Mouse (Mus musculus): ENCODE data around the gene Arpc1a. TPM values are rescaled to one million over a fixed set of nuclear protein-coding genes. Genes with fewer than 3 reads are reported as not detected.
A peak's percentile ranks its signal among the peaks of the same experiment; 100 is the strongest.
"Not testable (repeated sequence)": the region's sequence is repeated elsewhere in the genome, so short reads cannot be mapped to it uniquely, and the experiment has no call there.

Gene Arpc1a
- 91.5 and 93.7 TPM in 2 replicates for polyA plus RNA-seq (2015; fragmentation: Nextera tagmentation; extraction: Ambion mirVana)

GRCm38 (mm10) chr5:145083632-145084451 is at the start of gene Arpc1a, which contains the start of gene Kpna7:
Gene Arpc1a, plus strand, starts transcription at chr5:145083830.
Gene Kpna7, minus strand, starts transcription at chr5:145084030.
- Histone ChIP-seq H3K4me2 (ENCODE audit: low read depth, low read length) (peak within 1 kb of the TSS; percentile 92), H3K36me3 (ENCODE audit: control insufficient read depth, insufficient read depth) (no peaks in the 10 kb centered on the region), H3K9ac (ENCODE audit: low read length) (peak within 1 kb of the TSS; percentile 99), H3K9me3 (replicated peaks; ENCODE audit: control insufficient read depth, low read length) (0 out of 2 replicates have a peak, but pooled peaks cover 3% of the 10 kb centered on the region), H3K27ac (ENCODE audit: low read length) (peak within 1 kb of the TSS; percentile 72), H3K27me3 (ENCODE audit: control insufficient read depth, insufficient read depth, low read length) (no peaks in the 10 kb centered on the region), H3K4me1 (ENCODE audit: control insufficient read depth, insufficient read depth, low read length) (peaks cover 10% of the 10 kb centered on the region), H3K4me3 (ENCODE audit: low read length) (peak within 1 kb of the TSS; percentile 94)
- ATAC-seq (replicated peaks; ENCODE audit: extremely low read depth, insufficient read depth, low FRiP score) = peak; percentile 98
- WGBS = under 1% methylated on average over 53 of the region's 54 CpGs

GRCm38 (mm10) chr5:145041628-145042027 is 42.0 kb upstream of the Arpc1a start:
- no peaks in the 10 kb centered on the region for H3K4me1 ChIP-seq (ENCODE audit: control insufficient read depth, insufficient read depth, low read length)
- no peak overlapping the region for H3K4me3 ChIP-seq (ENCODE audit: low read length)
- H3K4me2 ChIP-seq (ENCODE audit: low read depth, low read length) = no peak overlapping the region
- ATAC-seq (replicated peaks; ENCODE audit: extremely low read depth, insufficient read depth, low FRiP score) = no peak
- WGBS = 40% methylated on average over 4 of the region's 4 CpGs
- H3K27me3 ChIP-seq (ENCODE audit: control insufficient read depth, insufficient read depth, low read length) = no peaks in the 10 kb centered on the region
- H3K27ac ChIP-seq (ENCODE audit: low read length) = no peak overlapping the region
- H3K9ac ChIP-seq (ENCODE audit: low read length) = no peak overlapping the region
- no peaks in the 10 kb centered on the region for H3K9me3 ChIP-seq (replicated peaks; ENCODE audit: control insufficient read depth, low read length)
- H3K36me3 ChIP-seq (ENCODE audit: control insufficient read depth, insufficient read depth) = no peaks in the 10 kb centered on the region

- not testable (repeated sequence) for H3K36me3 ChIP-seq (ENCODE audit: control insufficient read depth, insufficient read depth); ATAC-seq (replicated peaks; ENCODE audit: extremely low read depth, insufficient read depth, low FRiP score)
Observed at GRCm38 (mm10) chr5:145042690-145043089, 40.9 kb upstream of the Arpc1a start, which contains the start of gene 1700018F24Rik. Gene 1700018F24Rik, plus strand, starts transcription at chr5:145042990.

GRCm38 (mm10) chr5:145054187-145054586 is 29.4 kb upstream of the Arpc1a start:
- H3K9ac ChIP-seq (ENCODE audit: low read length); H3K27me3 ChIP-seq (ENCODE audit: control insufficient read depth, insufficient read depth, low read length); ATAC-seq (replicated peaks; ENCODE audit: extremely low read depth, insufficient read depth, low FRiP score); H3K27ac ChIP-seq (ENCODE audit: low read length); H3K36me3 ChIP-seq (ENCODE audit: control insufficient read depth, insufficient read depth); H3K9me3 ChIP-seq (replicated peaks; ENCODE audit: control insufficient read depth, low read length); H3K4me2 ChIP-seq (ENCODE audit: low read depth, low read length); H3K4me3 ChIP-seq (ENCODE audit: low read length); H3K4me1 ChIP-seq (ENCODE audit: control insufficient read depth, insufficient read depth, low read length): not testable (repeated sequence)
- WGBS = 32% methylated on average over 3 of the region's 3 CpGs

More at GRCm38 (mm10) chr5:145042690-145043089, 40.9 kb upstream of the Arpc1a start, which contains the start of gene 1700018F24Rik:
- not testable (repeated sequence) for H3K4me3 ChIP-seq (ENCODE audit: low read length); H3K4me1 ChIP-seq (ENCODE audit: control insufficient read depth, insufficient read depth, low read length); H3K9ac ChIP-seq (ENCODE audit: low read length); H3K4me2 ChIP-seq (ENCODE audit: low read depth, low read length); H3K9me3 ChIP-seq (replicated peaks; ENCODE audit: control insufficient read depth, low read length); H3K27me3 ChIP-seq (ENCODE audit: control insufficient read depth, insufficient read depth, low read length); H3K27ac ChIP-seq (ENCODE audit: low read length)
- 44% methylated on average over 3 of the region's 3 CpGs for WGBS

- Histone ChIP-seq H3K9ac (ENCODE audit: low read length) (no peak overlapping the region), H3K9me3 (replicated peaks; ENCODE audit: control insufficient read depth, low read length) (no peaks in the 10 kb centered on the region), H3K4me2 (ENCODE audit: low read depth, low read length) (no peak overlapping the region), H3K27ac (ENCODE audit: low read length) (no peak overlapping the region), H3K27me3 (ENCODE audit: control insufficient read depth, insufficient read depth, low read length) (no peaks in the 10 kb centered on the region), H3K4me1 (ENCODE audit: control insufficient read depth, insufficient read depth, low read length) (no peaks in the 10 kb centered on the region), H3K4me3 (ENCODE audit: low read length) (no peak overlapping the region), H3K36me3 (ENCODE audit: control insufficient read depth, insufficient read depth) (no peaks in the 10 kb centered on the region)
- WGBS = 77% methylated on average over 8 of the region's 8 CpGs
- ATAC-seq (replicated peaks; ENCODE audit: extremely low read depth, insufficient read depth, low FRiP score) = no peak
Observed at GRCm38 (mm10) chr5:145057907-145058306, 25.7 kb upstream of the Arpc1a start.

- no peaks in the 10 kb centered on the region for H3K4me1 ChIP-seq (ENCODE audit: control insufficient read depth, insufficient read depth, low read length)
- no peak overlapping the region for H3K27ac ChIP-seq (ENCODE audit: low read length)
- no peak for ATAC-seq (replicated peaks; ENCODE audit: extremely low read depth, insufficient read depth, low FRiP score)
- H3K4me3 ChIP-seq (ENCODE audit: low read length) = no peak overlapping the region
- H3K9me3 ChIP-seq (replicated peaks; ENCODE audit: control insufficient read depth, low read length) = no peaks in the 10 kb centered on the region
- no peaks in the 10 kb centered on the region for H3K27me3 ChIP-seq (ENCODE audit: control insufficient read depth, insufficient read depth, low read length)
- no peaks in the 10 kb centered on the region for H3K36me3 ChIP-seq (ENCODE audit: control insufficient read depth, insufficient read depth)
- H3K9ac ChIP-seq (ENCODE audit: low read length) = no peak overlapping the region
- H3K4me2 ChIP-seq (ENCODE audit: low read depth, low read length) = no peak overlapping the region
- WGBS = 88% methylated on average over 7 of the region's 7 CpGs
Observed at GRCm38 (mm10) chr5:145058722-145059121, 24.9 kb upstream of the Arpc1a start.

GRCm38 (mm10) chr5:145059524-145059923 is 24.1 kb upstream of the Arpc1a start:
- Histone ChIP-seq H3K27ac (ENCODE audit: low read length) (no peak overlapping the region), H3K4me2 (ENCODE audit: low read depth, low read length) (no peak overlapping the region), H3K27me3 (ENCODE audit: control insufficient read depth, insufficient read depth, low read length) (no peaks in the 10 kb centered on the region), H3K4me1 (ENCODE audit: control insufficient read depth, insufficient read depth, low read length) (no peaks in the 10 kb centered on the region), H3K4me3 (ENCODE audit: low read length) (no peak overlapping the region), H3K36me3 (ENCODE audit: control insufficient read depth, insufficient read depth) (no peaks in the 10 kb centered on the region), H3K9ac (ENCODE audit: low read length) (no peak overlapping the region), H3K9me3 (replicated peaks; ENCODE audit: control insufficient read depth, low read length) (no peaks in the 10 kb centered on the region)
- no peak for ATAC-seq (replicated peaks; ENCODE audit: extremely low read depth, insufficient read depth, low FRiP score)
- WGBS = 78% methylated on average over 2 of the region's 2 CpGs

GRCm38 (mm10) chr5:145064765-145065340 is 18.8 kb upstream of the Arpc1a start:
- H3K9me3 ChIP-seq (replicated peaks; ENCODE audit: control insufficient read depth, low read length) = no peaks in the 10 kb centered on the region
- H3K4me3 ChIP-seq (ENCODE audit: low read length) = no peak overlapping the region
- no peak overlapping the region for H3K9ac ChIP-seq (ENCODE audit: low read length)
- H3K4me1 ChIP-seq (ENCODE audit: control insufficient read depth, insufficient read depth, low read length) = no peaks in the 10 kb centered on the region
- H3K4me2 ChIP-seq (ENCODE audit: low read depth, low read length) = no peak overlapping the region
- no peak for ATAC-seq (replicated peaks; ENCODE audit: extremely low read depth, insufficient read depth, low FRiP score)
- WGBS = 80% methylated on average over 1 of the region's 1 CpGs
- H3K27ac ChIP-seq (ENCODE audit: low read length) = no peak overlapping the region
- H3K27me3 ChIP-seq (ENCODE audit: control insufficient read depth, insufficient read depth, low read length) = no peaks in the 10 kb centered on the region
- H3K36me3 ChIP-seq (ENCODE audit: control insufficient read depth, insufficient read depth) = no peaks in the 10 kb centered on the region

GRCm38 (mm10) chr5:145068863-145069262 is 14.8 kb upstream of the Arpc1a start:
- H3K27ac ChIP-seq (ENCODE audit: low read length) = no peak overlapping the region
- H3K4me1 ChIP-seq (ENCODE audit: control insufficient read depth, insufficient read depth, low read length) = no peaks in the 10 kb centered on the region
- no peaks in the 10 kb centered on the region for H3K27me3 ChIP-seq (ENCODE audit: control insufficient read depth, insufficient read depth, low read length)
- no peaks in the 10 kb centered on the region for H3K9me3 ChIP-seq (replicated peaks; ENCODE audit: control insufficient read depth, low read length)
- H3K4me2 ChIP-seq (ENCODE audit: low read depth, low read length) = no peak overlapping the region
- 48% methylated on average over 3 of the region's 3 CpGs for WGBS
- H3K4me3 ChIP-seq (ENCODE audit: low read length) = no peak overlapping the region
- H3K9ac ChIP-seq (ENCODE audit: low read length) = no peak overlapping the region
- no peak for ATAC-seq (replicated peaks; ENCODE audit: extremely low read depth, insufficient read depth, low FRiP score)
- H3K36me3 ChIP-seq (ENCODE audit: control insufficient read depth, insufficient read depth) = no peaks in the 10 kb centered on the region
